Mouse (Mus musculus) cerebellum, adult (tissue): Measurements from ENCODE around the gene Dmbt1.
A peak's percentile ranks its signal among the peaks of the same experiment; 100 is the strongest.
"Not testable (repeated sequence)": the region's sequence is repeated elsewhere in the genome, so short reads cannot be mapped to it uniquely, and the experiment has no call there.

Source experiments
- ATAC-seq: cut with Nextera tagmentation; 2 replicates; pipeline ENCODE4 v1.9.2; 2017; ENCODE audit warnings: mild to moderate bottlenecking, moderate library complexity, mixed read lengths; ENCODE audit not compliant: insufficient number of reproducible peaks, low FRiP score, low TSS enrichment

Dmbt1 gene

DNA sequence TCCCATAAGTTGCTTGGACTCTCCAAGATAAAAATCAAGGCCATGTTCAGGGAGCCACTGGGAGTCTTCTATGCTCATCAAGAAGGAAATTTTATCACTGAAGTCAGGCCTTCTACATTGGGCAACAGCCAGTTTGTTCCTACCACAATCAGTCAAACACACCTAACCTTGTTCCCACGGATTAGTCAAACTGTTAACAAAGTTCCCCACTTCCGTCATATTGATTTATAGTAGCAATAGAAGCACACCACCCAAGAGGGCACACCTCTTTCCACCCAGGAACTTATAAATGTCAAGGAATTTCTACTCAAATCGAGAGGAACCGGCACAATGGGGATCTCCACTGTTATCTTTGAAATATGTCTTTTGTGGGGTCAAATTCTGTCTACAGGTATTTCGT is at the start of gene Dmbt1:
Gene Dmbt1, plus strand, starts transcription at position 299 of the 400 bp plus-strand sequence.
- no peak for ATAC-seq

- ATAC-seq, result no peak
Observed at GRCm38 (mm10) chr7:130982371-130982770, 49.5 kb upstream of the Dmbt1 start.

DNA sequence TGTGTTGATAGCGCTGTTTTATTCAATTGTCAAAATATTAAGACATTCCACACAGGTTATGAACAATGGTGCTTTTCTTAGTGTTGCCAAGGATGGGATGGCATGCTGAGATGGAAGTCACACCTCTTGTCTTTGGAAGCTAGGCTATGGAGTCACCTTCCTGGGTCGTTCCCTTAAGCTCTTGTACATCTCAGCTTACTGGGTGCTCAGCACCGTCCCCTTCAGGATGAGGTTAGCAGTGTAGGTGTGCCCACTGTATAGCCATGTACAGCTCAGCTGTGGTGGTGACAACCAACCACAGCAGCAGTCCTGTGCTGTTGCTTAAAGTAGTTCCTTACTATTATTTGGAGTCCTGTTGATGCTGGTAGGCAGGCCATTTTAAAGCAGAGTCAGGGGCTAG is 49.0 kb upstream of the Dmbt1 start:
- no peak for ATAC-seq

- no peak for ATAC-seq
Observed at GRCm38 (mm10) chr7:130984294-130984693, 47.6 kb upstream of the Dmbt1 start.

- ATAC-seq, result no peak
Observed at GRCm38 (mm10) chr7:130985193-130985592, 46.7 kb upstream of the Dmbt1 start.

DNA sequence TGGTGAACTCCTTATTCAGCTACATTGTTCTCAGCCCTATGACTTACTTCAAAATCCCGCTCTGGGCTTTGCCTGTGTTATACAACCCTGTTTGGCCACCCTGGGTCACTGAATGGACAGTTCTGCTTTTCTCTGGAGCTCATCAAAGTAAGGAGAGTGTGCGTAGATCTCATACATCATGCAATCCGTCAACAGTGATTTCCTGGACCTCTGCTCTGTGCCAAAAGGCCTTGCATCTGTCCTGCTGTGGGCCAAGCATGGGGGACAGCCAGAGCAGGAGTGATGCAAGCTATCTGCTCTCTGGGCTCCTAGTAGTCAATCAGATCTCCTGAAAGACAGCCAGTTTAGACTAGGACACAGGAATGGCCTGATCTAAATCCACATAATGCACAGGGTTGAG is 46.1 kb upstream of the Dmbt1 start:
- ATAC-seq, result no peak

DNA sequence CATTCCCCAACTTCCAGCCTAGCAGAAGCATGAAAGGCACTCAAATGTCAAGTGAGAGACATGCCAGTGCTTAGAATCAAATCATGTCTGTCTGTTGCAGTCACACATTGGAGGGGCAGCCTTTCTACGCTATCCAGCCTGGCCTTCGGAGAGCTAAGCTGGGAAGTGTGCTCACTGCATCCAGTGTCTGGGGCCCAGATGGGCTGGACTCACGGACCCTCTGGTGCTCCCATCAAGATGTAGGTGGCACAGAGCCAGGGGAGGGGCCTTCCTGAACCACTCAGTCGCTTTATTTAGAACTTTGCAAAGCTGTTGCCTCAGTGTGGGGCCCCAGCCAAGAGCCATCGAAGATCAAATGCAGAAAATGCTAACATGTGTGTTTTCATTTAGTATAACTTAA is 43.7 kb upstream of the Dmbt1 start:
- no peak for ATAC-seq

- ATAC-seq, result no peak
Observed at GRCm38 (mm10) chr7:130989371-130989770, 42.5 kb upstream of the Dmbt1 start.

GRCm38 (mm10) chr7:130991174-130991789 is 40.6 kb upstream of the Dmbt1 start:
- no peak for ATAC-seq

- ATAC-seq, result 0 out of 2 replicates have a peak, but pooled peaks have one; percentile 45
Observed at GRCm38 (mm10) chr7:130993907-130994306, 37.9 kb upstream of the Dmbt1 start.

- no peak for ATAC-seq
Observed at GRCm38 (mm10) chr7:131001976-131002726, 29.7 kb upstream of the Dmbt1 start.

GRCm38 (mm10) chr7:131004071-131004470 is 27.8 kb upstream of the Dmbt1 start:
- ATAC-seq, result no peak

DNA sequence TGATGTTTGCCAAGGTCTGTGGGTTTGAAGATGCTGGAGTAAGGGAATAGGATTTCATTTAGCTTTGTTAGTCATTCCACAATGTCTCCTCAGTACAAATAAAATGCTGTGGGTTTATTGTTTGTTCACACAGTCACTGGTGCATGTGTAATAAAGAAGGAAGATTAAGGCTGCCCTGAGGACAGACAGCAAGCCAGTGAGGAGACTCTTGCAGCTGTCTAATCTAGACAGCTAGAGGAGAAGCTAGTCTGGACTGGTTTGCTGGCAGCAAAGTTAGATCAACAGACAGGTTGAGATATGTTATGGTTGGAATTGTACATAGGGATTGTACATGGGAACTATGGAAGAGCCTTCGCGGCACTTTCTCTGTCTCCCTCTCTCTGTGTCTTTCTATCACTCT is 24.6 kb upstream of the Dmbt1 start:
- ATAC-seq, result no peak

DNA sequence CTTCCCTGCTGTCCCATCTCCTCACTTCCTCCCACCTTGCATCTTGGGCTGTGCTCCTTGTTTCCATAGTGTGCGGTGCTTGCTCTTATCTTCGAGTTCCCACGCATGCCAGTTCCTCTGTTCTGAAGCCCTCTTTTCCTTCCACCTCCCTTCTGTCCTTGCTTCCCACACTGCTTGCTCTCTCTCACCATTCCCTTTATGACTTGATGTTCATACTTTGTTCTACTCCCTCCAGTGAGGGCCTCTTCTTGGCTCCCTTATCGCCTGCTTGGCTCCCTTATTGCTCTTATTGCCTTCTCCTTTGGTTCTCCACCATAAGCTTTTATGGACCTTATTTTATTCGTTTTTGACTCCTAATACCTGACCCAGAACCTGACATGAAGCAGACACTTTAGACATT is 22.7 kb upstream of the Dmbt1 start:
- no peak for ATAC-seq

GRCm38 (mm10) chr7:131011901-131012300 is 20.0 kb upstream of the Dmbt1 start:
- ATAC-seq, result no peak

DNA sequence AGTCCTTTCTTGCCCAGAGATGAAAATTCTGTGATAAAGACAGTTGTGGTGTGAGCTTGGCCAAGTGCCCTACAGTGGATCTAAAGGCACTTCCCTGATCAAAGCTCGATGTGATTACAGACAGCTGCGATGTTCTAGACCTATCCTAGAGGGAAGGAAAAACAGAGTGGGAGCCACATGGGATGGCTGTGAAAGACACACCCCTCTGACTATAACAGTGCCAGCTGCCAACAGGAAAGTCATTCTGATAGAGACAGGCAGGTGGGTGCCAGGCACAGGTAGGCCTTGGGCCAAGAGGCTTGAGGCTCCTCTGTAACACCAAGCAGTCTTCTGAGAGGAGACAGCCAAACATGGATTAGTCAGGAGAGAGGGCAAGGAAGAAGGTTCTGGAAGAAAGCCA is 12.7 kb upstream of the Dmbt1 start:
- ATAC-seq, result no peak

GRCm38 (mm10) chr7:131024807-131025206 is 7.0 kb upstream of the Dmbt1 start:
- no peak for ATAC-seq

GRCm38 (mm10) chr7:131027557-131027956 is 4.3 kb upstream of the Dmbt1 start:
- no peak for ATAC-seq

DNA sequence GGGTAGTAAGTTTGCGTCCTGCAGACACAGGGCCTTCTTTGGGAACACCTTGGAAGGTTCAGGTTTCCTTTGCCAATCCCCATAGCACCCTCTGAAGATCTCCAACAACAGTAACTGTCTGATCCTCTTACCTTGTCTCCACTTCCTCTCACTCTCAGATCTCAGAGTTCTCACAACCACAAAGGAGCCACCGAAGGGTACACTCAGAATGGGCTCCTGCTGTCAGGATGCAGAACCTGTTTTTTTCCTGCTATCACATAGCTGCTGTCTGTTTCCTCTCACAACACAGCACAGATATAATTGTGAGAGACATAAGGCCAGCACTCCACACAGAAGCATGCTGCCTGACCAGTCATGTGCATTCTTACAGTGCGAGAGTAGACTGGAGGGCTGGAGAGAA is 4.5 kb downstream of the Dmbt1 start:
- ATAC-seq, result no peak

GRCm38 (mm10) chr7:131037083-131037482 is 5.2 kb downstream of the Dmbt1 start:
- no peak for ATAC-seq

DNA sequence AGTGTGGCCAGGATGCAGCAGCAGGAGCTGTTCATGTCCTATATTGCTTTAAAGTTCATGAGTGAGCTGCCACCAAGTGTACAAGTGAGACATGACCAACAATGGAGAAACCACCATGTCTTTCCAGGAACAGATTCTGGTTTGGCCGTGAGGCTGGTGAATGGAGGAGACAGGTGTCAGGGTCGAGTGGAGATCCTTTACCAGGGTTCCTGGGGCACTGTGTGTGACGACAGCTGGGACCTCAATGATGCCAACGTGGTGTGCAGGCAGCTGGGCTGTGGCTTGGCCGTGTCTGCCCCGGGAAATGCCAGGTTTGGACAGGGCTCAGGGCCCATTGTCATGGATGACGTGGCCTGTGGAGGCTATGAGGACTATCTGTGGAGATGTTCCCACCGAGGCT is 8.9 kb downstream of the Dmbt1 start:
- ATAC-seq, result not testable (repeated sequence)

DNA sequence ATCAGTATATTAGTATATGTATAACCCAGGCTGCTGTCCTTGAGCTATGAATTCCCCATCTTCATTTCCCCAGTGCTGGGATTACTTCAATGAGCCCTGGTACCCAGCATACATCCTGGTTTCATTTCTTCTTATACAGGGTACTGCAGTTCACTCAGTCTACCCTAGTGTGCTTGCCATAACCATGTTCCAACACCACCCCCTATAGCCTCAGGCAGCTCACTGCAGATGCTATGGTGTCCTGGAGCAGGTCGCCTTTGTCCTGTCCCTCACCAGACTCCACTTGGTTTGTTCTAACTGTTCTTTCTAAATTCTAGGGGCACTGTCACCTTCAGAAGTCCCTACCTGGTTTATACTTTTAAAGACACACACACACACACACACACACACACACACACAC is 10.8 kb downstream of the Dmbt1 start:
- no peak for ATAC-seq
